Mouse (Mus musculus) induced T-regulatory cell, adult 2 months (primary cell): Measurements from ENCODE around the gene Slc26a8.

Experiments
- DNase-seq: peaks from one replicate; pipeline ENCODE4 v3.0.0-alpha.2; 2012; ENCODE audit warnings: low read depth

Slc26a8 gene

DNA sequence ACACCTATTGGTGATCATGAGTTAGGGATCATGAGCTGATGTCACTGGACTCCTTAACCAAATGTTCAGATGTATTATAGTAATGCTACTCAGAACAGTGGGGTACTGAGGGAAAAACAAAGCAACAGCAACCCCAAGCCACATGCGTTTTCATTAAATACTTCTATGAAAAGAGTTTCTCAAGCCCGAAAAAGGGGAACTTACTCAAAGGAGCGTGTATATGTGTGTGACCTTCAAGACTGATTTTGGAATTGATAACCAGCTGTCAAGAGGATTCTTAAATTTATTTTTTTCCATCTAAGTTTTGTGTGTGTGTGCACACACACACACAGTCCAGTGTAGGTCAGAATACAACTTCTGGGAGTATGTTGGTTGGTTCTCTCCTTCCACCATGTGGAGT lies 49.9 kb downstream of the Slc26a8 start:
- DNase-seq, result no peak

DNA sequence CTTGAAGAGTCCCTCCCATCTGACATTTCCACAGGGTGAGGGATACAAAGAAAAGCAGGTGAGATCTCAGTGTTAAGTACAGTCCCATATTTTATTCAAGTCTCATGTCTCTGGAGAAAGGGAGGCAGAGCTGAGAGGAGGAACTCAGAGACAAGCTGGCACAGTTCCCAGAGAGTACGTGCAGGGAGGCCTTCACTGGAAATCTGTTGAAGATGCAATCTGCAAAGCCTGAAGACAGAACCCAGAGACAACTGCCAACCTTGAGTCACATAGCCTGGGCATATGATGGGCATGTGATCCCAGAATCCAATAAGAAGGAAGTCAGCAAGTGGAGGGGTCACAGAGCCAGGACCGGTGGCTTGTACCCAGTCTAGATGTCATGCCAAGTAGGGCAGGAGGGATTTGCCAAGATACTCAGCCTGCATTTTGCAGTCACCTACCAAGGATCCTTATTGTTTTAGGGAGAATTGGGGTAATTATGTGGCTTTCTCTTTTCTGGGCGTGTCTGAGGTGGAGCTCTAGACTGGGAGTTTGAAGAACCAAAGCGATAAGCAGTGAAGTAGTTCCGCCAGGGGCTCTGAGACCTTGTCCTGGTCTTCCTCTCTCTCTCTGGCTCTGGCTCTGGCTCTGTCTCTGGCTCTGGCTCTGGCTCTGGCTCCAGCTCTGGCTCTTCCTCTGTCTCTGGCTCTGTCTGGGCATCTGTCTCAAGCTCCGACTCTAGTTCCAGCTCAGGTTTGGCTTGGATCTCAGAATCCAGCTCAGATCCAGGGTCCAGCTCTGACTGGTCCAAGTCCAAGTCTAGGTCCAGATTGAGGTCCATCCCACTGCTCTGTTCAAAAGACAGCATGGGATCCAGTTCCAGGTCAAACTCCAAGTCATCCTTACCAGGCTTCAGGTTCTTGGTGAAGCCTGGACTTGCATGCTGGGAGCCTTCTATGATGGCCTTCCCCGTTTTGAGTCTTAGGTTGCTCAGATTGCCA lies 52.0 kb downstream of the Slc26a8 start:
- DNase-seq, result no peak

DNA sequence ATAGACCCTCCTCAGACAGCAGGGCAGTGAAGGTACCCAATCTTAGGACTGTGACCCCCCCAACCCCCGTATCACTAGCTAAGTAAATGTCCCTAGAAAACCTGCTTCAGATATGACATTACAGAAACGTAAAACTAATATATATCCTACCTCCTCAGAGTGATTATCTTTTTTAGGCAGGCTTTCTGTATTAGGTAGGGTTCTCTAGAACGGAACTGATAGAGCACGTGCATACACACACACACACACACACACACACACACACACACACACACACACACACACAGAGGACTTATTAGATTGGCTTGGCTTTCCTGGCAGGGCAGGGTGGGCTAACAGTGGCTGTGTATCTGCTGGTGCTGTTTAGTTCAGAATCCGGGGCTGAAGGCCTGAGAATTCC lies 54.2 kb downstream of the Slc26a8 start:
- DNase-seq, result no peak

DNA sequence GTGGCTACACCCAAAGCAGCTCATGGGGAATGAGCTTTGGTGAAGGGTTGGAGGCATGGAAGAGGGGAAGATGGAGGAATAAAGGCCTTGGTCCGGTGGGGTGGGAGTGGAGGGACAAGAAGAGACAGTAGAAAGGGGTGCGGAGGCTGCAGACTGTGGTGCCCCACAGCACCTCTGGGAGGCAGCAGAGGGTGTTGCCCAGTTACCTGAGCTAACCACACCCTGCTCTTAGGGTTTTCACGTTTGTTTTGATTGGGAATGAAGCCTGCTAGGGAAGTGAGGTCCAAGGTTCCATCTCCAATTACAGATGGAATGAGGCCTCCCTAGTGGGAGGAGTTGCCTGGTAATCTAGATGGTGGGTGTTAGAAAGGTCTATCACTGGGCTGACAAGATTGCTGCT lies 60.9 kb downstream of the Slc26a8 start:
- DNase-seq, result no peak

DNA sequence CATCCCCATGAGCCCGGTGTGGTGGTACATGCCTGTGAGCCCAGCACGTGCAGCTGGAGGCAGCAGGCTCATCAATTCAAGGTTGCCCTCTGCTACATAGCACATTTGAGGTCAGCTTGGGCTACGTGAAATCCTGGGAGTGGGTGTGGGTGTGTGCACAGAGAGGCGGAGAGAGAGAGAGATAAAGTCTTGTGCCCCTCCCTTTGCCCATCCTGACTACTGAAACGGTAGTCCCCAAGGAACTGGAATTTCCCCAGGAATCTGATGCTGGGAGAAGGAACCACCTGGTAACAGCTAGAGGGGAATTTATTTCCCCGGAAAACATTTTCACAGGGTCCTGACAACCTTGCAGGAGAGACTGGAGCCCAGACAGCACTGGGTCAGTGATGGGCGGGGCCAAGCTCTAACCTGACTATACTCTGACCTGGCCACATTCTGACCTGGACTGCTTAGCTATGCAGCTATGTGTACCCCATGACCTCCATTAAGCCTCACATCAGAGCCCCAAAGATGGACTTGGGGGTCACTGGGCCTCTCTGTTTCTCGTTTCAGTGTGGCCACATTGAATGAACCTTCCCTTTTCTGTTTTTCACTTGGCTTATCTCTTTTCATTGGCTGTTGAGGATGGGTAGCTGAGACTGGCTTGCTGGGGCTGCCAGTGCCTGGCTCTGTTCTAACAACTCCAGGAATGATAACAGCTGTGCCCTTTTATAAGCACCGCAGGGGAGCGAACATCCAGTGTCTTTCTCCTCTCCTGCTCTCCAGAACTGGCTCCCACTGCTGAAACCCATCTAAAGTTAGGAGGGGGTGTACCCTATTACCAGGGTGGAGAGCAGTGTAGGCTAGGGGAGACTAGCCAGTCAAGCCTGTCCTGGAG lies 61.5 kb downstream of the Slc26a8 start:
- DNase-seq, result no peak

DNA sequence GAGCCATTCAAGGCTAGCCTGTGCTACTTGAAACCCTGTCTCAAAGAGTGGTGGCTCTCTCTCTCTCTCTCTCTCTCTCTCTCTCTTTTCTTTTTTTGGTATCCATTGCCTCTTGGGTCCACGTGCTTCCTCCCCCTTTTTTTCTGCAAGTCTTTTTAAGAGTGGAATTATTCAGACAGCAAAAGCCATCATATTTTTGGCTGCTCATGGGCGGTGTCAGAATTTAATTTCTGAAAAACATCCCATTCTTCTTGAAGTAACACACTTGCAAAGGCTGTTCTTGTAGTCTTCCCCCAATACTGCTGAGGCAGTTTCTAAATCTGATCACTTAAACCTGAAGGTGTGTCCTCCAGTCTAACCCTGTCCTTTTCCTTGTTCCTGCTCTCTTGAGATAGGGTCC lies 63.1 kb downstream of the Slc26a8 start:
- no peak for DNase-seq

DNA sequence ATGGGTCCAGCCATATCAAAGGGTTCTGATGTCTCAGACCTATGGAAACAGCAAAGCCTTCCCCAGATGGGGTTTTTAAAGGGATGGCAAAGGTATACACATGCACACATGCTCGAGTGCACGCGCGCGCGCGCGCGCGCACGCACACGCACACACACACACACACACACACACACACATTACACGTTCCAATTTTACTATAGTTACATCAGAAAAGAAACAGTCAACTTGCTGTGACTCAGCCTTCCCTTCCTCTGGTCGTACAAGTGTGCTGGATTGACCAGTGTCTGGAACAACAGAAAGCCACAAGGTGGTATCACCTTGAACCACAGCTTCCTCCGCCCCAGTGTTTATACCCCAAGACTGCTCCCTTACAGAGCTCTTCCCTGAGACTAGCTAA lies 64.7 kb downstream of the Slc26a8 start:
- peak; percentile 72 for DNase-seq

DNA sequence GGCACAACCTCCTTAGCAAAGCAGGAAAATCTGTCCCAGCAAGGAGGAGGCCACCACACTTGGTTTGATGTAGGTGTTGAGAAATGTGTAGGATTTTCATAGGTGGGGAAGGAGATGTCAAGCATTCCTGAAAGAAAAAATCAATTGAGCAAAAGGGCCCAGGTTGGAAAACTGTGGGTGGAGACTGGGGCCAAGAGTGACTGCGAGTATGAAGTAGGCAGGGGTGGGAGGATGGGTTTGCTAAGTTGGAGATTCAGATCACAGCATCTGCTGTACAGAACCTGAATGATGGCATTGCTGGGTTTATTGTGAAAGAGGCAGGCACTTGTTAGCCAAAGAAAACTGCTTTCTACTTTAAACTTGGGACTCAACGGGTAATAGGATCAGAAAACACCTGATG lies 65.2 kb downstream of the Slc26a8 start:
- no peak for DNase-seq

DNA sequence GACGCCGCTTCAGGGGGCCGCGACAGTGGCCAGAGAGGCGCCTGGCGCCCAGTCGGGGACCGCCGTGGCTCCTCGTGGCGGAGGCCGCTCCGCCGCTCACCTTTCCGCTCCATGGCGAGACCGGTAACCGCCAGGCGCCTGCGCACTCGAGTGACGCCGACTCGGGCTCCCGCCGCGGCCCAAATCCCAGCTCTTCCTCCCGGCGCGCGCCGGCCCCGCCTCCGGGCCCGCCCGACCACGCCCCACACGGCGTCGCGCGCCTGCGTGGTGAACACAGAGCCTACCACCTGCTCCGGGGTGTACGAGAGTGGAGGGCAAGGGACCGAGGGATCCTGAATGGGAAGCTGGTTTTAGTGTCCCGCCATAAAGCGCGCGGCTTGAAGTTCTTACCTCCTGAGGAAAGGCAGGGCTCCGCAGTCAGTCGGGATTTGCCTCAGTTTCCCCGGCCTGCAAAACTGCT lies 67.7 kb downstream of the Slc26a8 start, which contains the start of gene Srpk1:
Gene Srpk1, minus strand, starts transcription at position 410 of the 460 bp plus-strand sequence.
- DNase-seq, result peak; percentile 95

DNA sequence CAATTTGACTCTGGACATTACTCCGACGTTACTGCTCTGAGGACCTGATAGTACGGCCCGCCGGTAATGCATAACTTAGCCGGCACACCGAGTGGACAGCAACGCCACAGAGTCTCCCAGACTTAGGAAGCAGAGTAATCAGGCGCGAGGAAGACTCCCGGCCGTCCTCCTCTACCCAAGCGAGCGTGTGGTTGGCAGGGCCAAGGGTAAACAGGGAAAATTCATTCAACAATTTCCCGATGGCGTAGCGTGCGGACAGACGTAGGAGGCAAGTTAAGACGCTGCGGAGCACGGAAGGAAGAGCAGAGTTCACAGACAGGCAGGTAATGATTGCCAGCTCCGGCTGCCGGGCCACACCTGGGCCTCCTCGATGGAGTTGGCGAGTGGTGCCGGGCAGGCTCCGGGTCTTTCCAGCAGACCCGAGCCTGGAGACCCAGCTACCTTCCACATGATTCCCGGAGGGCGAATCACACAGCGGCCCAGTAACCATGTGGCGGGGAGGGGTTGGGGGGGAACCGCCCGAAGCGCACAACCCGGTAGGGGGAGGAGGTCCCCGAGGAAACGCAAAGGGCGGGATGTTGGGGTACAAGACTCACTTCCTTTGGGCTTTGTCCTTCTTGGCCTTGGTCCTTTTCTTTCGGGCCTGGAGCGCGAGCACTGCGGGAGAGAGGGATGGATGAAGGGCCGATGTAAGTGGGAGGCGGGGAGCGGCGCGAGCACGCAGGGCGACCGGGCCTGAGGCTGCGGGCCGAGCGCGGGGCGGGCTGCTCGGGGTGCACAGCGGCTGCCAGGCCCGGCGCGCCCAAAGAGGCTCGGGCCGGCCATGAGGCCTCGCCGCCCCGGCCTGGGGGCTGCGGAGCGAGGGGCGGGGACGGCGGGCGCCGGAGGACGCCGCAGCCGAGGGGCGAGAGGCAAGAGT lies 68.4 kb downstream of the Slc26a8 start:
- DNase-seq, result peak; percentile 78

DNA sequence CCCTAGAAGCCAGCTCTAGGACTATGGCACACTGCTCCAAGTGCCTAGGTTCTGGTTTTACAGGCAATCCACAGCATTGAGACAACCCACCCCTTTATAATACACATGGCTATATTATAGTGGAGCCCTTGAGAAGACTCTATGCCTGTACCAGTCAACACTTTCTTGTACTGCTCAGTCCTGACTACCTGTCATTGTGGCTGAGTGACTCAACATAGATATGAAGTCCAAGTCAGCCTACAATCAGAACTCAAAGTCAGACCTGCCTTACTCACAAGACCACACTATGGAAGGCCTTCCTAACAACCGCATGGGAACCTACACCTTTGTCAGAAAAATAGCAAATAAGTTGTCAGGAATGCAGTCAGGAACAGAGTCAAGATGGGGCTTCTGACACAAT lies 71.3 kb downstream of the Slc26a8 start:
- no peak for DNase-seq

DNA sequence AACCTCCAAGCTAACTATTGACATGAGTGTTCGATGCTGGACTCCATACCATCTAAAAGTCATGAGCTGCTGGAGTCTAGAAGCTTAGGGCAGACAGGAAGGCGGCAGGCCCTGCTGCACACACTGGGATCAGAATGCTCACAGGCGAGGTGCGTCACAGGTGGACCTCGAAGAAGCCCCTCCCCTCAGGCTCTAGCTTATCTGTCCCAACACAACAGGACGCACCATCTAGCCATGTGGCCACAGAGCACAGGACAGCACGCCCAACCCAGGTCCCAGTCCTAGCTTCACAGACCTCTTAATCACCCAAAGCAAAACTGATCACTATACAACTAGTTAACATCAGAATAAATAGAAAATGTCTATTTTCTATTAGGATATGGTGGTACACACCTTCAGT lies 71.9 kb downstream of the Slc26a8 start:
- DNase-seq, result peak; percentile 44

DNA sequence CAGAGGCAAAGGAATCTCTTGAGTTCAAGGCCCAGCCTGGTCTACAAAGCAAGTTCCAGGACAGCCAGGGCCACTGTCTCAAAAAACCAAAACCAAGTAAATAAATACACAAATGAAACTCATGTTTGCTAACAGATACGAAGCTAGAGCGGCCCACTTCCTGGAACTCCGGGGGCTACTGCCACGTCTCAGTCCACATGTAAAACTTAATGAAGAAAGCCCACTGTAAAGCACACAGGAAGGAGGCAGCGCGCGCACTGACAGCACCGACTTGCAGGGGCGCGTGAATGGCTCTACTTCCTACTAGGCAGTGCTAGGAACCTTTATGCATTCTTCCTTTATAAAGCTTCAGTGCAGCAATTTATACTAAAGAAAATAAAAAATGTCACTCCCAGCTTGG lies 72.4 kb downstream of the Slc26a8 start:
- DNase-seq, result peak; percentile 61

DNA sequence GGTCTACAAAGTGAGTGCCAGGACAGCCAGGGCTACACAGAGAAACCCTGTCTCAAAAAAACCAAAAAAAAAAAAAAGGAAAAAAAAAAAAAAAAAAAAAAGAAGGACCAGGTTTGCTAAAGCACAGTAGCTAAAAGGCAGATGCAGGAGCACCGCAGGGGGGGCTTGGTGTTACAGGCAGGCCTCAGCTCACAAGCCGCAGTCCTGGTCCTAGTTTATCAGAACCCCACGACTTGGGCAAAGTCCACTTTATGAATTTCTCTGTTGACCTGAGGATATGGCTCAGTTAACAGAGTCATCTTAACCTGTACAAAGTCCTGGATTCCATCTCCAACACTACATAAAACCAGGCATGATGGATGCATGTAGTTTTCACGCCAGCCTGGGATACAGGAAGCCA lies 74.7 kb downstream of the Slc26a8 start:
- DNase-seq, result no peak

DNA sequence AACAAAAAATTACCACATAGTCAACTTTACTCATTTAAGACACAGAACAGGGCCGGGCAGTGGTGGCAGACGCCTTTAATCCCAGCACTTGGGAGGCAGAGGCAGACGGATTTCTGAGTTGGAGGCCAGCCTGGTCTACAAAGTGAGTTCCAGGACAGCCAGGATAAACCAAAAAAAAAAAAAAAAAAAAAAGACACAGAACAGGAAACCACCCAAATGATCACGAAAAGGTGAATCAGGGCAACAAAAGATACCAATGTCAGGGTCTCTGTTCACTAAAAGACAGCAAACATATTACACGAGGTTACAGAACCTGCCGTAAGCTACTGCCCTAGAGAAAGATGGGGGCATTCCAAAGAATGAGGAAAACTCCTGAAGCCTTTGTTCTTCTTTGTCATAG lies 76.9 kb downstream of the Slc26a8 start:
- DNase-seq, result peak; percentile 60

DNA sequence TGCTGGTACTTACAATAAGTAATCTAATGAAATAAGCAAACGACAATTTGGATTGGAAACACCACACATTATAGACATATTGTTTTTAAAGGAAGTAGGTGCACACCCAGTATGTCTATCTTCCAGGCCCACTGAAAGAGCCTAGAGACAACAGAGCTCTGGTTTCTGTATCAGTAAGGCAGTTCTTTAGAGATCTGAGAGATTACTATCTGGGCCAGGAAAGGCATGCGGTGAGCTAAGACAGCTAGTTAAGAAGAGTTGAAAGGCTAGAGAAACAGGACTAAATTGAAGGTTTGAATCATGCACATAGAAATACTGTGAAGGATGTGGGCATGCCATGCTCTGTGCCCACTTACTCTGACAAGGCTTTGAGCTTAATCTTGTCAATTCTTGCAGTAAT lies 77.4 kb downstream of the Slc26a8 start:
- peak; percentile 92 for DNase-seq

DNA sequence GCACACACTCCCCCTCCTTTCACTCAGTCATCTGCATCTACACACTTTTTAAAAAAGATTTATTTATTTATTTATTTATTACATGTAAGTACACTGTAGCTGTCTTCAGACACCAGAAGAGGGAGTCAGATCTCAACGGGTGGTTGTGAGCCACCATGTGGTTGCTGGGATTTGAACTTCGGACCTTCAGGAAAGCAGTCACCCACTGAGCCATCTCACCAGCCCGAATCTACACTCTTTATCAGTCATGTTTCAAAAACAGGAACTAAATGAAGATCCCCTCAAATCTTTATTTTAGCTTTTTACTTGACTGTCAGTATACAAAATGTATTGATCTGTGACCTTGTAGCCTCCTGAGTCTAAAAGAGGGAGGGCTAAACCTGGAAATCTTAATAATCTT lies 80.5 kb downstream of the Slc26a8 start:
- no peak for DNase-seq

DNA sequence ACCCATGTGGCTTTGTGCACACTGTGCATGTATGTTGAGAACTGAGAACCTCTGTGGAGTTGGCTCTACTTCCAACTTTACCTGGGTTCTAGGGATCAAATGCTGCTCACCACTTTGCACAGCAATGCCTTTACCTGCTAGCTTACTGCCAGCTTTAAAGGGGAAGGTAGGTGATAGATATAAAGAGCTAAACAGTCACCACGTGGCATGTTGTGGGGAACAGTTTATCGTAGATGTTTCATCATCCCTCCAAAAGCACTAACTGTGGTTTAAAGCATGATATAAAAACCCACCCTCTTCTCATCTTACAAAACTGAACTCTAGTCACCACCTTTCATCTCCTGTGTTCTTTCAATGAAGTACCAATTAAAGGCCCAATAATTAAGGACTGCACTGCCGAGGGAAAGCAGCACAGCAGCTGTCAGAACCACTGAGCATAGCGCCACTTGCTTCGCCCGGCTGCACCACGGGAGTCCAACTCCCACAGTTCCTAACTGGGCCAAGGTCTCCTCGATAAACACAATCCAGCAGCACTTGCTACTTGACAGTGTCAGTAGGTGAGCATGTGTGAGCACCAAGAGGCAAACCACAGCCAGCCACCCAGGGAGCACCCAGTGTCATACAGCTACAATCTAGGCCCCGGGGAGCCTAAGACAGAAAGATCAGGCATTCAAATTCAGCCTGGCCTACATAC lies 88.3 kb downstream of the Slc26a8 start:
- DNase-seq, result no peak

DNA sequence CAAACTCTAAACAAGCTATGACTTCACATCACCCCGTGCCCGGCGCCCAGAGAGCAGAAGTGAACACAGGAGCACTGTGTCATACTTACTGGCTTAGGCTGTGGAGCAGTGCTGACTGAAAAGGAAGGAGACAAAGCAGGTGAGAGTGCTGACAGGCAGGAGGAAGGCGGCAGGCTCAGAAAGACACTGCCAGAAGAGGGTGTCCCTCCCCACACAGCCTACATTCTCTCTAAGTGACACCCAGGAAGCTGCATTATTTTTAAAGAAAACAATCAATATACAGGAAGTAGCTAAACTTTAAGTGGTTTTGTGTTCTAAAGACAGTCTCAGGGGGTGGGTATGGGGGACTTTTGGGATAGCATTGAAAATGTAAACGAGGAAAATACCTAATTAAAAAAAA lies 89.3 kb downstream of the Slc26a8 start:
- DNase-seq, result no peak

DNA sequence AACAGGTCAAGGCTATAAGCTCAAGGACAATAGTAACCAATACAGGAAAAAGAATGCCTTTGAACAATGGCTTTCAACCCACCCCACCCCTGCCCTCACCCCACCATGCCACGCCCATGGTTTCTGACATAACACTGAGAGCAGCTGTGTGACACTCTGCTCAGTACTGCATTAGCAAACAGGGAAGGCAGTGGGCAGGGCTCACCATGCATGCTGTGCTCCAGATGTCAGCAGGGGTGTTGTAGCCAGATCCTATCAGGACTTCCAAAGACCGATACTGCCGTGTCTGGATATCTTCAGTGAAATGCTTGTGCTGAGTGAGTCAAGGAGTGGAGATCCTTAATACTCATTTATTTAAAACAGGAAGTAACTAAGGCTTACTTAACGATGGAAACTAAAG lies 96.1 kb downstream of the Slc26a8 start:
- DNase-seq, result no peak

DNA sequence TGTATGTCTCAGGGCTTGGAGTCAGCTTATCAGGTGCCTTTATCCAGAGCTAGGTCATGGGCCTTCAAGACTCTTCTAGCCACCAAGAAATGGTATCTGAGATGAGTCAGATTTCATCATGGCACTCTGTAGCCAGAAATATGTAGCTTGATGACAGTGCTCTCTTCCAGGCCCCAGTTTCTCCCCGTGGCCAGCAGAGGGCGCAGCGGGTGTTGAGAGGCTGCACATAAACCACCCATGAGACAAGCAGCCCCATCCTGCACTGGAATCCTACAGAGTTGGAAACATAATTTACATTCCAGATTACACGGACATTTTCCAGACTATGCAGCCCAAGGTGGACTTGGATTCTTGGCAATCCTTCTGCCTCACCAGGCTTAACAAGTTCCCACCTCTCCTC lies 97.0 kb downstream of the Slc26a8 start:
- peak; percentile 88 for DNase-seq
